ENCODE assay signal across 9 mouse cellular contexts in genomic region chr3:80058722-80059121, GRCm38 (mm10).
DNase-seq lines count a peak whose midpoint lies in the region; ATAC-seq lines count a peak whose summit lies in the region.
"Had no signal": no experiment of that assay in that cellular context is flagged by ENCODE, and none has a peak within 500 bp of the region (broad histone marks: within the 10 kb centered on the region; RNA-seq: fewer than 3 reads in every experiment).

No protein-coding gene starts in this region.

- WGBS in hindbrain, embryonic 13.5 days, result 39% methylated on average over 2 of the region's 2 CpGs
- 25% methylated on average over 2 of the region's 2 CpGs for WGBS in liver, embryonic 13.5 days (ENCODE audit: insufficient replicate concordance)

- no peaks in the 10 kb centered on the region for H3K4me1 ChIP-seq in hindbrain, embryonic 13.5 days (replicated peaks)
- H3K4me1 ChIP-seq in liver, embryonic 13.5 days (replicated peaks), result peaks cover 2% of the 10 kb centered on the region; the same call in 1 of the 2 replicates
- H3K4me1 ChIP-seq: neural tube, embryonic 12.5 days had no signal

- no peak overlapping the region for H3K4me2 ChIP-seq in hindbrain, embryonic 13.5 days
- no peak overlapping the region for H3K4me2 ChIP-seq in liver, embryonic 13.5 days
- H3K4me2 ChIP-seq: neural tube, embryonic 12.5 days had no signal

- H3K27ac ChIP-seq in hindbrain, embryonic 13.5 days, result no peak overlapping the region
- H3K27ac ChIP-seq in liver, embryonic 13.5 days, result no peak overlapping the region
- H3K27ac ChIP-seq: neural tube, embryonic 12.5 days had no signal

- no peak overlapping the region for H3K4me3 ChIP-seq in hindbrain, embryonic 13.5 days
- no peak overlapping the region for H3K4me3 ChIP-seq in liver, embryonic 13.5 days (replicated peaks)
- H3K4me3 ChIP-seq: neural tube, embryonic 12.5 days had no signal

- no peaks in the 10 kb centered on the region for H3K27me3 ChIP-seq in hindbrain, embryonic 13.5 days
- no peaks in the 10 kb centered on the region for H3K27me3 ChIP-seq in liver, embryonic 13.5 days
- H3K27me3 ChIP-seq: neural tube, embryonic 12.5 days had no signal

- no peak for DNase-seq in cerebellum, adult 9-11 months
- peak; percentile 6 for DNase-seq in thymus, postnatal 14 days
- DNase-seq in thymus, postnatal 10 days (ENCODE audit: low spot score in 2 of 2), result no peak
- DNase-seq in embryo, embryonic 9.5 days (ENCODE audit: extremely low spot score), result peak; percentile 20
- DNase-seq in liver, embryonic 13.5 days, result peak; percentile 7
- DNase-seq in right cerebral cortex, postnatal 4 days, result peak; percentile 50

- H3K36me3 ChIP-seq in hindbrain, embryonic 13.5 days, result no peaks in the 10 kb centered on the region
- no peaks in the 10 kb centered on the region for H3K36me3 ChIP-seq in liver, embryonic 13.5 days
- H3K36me3 ChIP-seq: neural tube, embryonic 12.5 days had no signal

- no peak overlapping the region for H3K9ac ChIP-seq in hindbrain, embryonic 13.5 days
- no peak overlapping the region for H3K9ac ChIP-seq in liver, embryonic 13.5 days
- H3K9ac ChIP-seq: neural tube, embryonic 12.5 days had no signal

- no peaks in the 10 kb centered on the region for H3K9me3 ChIP-seq in hindbrain, embryonic 13.5 days
- H3K9me3 ChIP-seq in liver, embryonic 13.5 days (replicated peaks), result no peaks in the 10 kb centered on the region
- H3K9me3 ChIP-seq: neural tube, embryonic 12.5 days had no signal

- 0 out of 2 replicates have a peak, but pooled peaks have one; percentile 56 for ATAC-seq in cerebellum, adult (ENCODE audit: insufficient number of reproducible peaks, low FRiP score, low TSS enrichment)
- ATAC-seq in hindbrain, embryonic 13.5 days (ENCODE audit: low FRiP score), result peak; percentile 49; the same call in 1 of the 2 replicates
- no peak for ATAC-seq in liver, embryonic 13.5 days (ENCODE audit: low read depth)

Comparison
In these comparisons a context has a peak if more than half of its experiments do, and no peak if none do; other contexts are left out.
1. DNase-seq: peak in thymus, postnatal 14 days (single experiment), embryo, embryonic 9.5 days (single experiment), liver, embryonic 13.5 days (single experiment) and right cerebral cortex, postnatal 4 days (single experiment); none in cerebellum, adult 9-11 months (single experiment) and thymus, postnatal 10 days (0 of 2).